Mouse (Mus musculus): ENCODE data around the gene Rpa1. TPM values are rescaled to one million over a fixed set of nuclear protein-coding genes. Genes with fewer than 3 reads are reported as not detected.

The Rpa1 gene
- total and polyA plus RNA-seq, 2 experiments: 10.5 to 21.4 TPM

DNA sequence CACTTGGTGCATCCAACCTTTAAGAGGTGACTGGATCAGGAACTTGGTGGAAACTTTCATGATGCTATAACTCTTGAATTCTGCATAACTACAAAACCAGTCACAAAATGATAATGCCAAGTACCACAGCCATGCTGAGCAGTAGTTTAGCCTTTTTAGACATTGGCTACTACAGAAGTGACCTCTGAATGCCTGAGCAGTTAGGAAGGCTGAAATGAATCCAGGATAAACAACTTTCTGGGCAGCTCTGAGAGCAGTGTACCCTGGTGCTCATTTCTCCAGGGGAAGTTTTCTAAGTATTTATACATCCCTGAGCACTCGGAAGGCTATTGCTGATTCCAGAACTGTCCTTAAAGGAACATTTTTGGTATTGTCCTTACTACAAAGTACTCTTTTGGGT is 7.4 kb upstream of the Rpa1 start:
- peak; percentile 74 for DNase-seq (ENCODE audit: extremely low read depth, low read depth, low spot score)
- Histone ChIP-seq H3K4me1 (ENCODE audit: control insufficient read depth, insufficient read depth, low read length) (peaks cover 4% of the 10 kb centered on the region; the same call in 1 of the 2 replicates), H3K36me3 (ENCODE audit: control insufficient read depth, insufficient read depth, low read length) (no peaks in the 10 kb centered on the region), H3K4me3 (ENCODE audit: insufficient read depth, low read depth, low read length) (no peak overlapping the region), H3K79me2 (ENCODE audit: control insufficient read depth, insufficient read depth, low read length) (no peaks in the 10 kb centered on the region), H3K9ac (ENCODE audit: low read depth, low read length) (no peak overlapping the region), H3K27me3 (ENCODE audit: control insufficient read depth, insufficient read depth, low read length) (no peaks in the 10 kb centered on the region), H3K27ac (replicated peaks; ENCODE audit: insufficient read depth, low read depth, low read length) (no peak overlapping the region)
- TF ChIP-seq POLR2A (IDR thresholded peaks at IDR 0.05; ENCODE audit: extremely low read depth, insufficient read depth, low read length) (no peak), CTCF (IDR thresholded peaks at IDR 0.05; ENCODE audit: low read depth, low read length) (no peak)
- 22% methylated on average over 1 of the region's 1 CpGs for WGBS

DNA sequence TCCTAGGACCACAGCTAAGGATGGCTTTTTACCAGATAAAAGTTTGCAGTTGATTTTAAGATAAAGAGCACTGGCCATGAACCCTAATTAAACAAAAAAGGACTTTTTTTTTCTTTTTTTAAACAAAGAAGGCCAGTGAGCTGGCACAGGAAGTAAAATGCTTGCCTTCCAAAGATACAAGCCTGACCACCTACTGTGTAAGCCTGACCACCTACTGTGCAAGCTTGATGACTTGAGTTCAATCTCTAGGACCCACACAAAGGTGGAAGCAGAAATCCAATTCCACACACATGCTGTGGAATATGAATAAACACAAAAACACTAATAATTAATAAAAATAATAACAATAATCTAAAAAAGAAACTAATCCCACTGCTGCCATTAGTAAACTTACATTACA is 3.1 kb upstream of the Rpa1 start:
- Histone ChIP-seq H3K27me3 (ENCODE audit: control insufficient read depth, insufficient read depth, low read length) (no peaks in the 10 kb centered on the region), H3K4me1 (ENCODE audit: control insufficient read depth, insufficient read depth, low read length) (peaks cover 5% of the 10 kb centered on the region; the same call in 1 of the 2 replicates), H3K9ac (ENCODE audit: low read depth, low read length) (no peak overlapping the region), H3K79me2 (ENCODE audit: control insufficient read depth, insufficient read depth, low read length) (no peaks in the 10 kb centered on the region; the same call in 1 of the 2 replicates), H3K36me3 (ENCODE audit: control insufficient read depth, insufficient read depth, low read length) (no peaks in the 10 kb centered on the region), H3K27ac (replicated peaks; ENCODE audit: insufficient read depth, low read depth, low read length) (no peak overlapping the region), H3K4me3 (ENCODE audit: insufficient read depth, low read depth, low read length) (no peak overlapping the region)
- DNase-seq (ENCODE audit: extremely low read depth, low read depth, low spot score): peak; percentile 35
- TF ChIP-seq POLR2A (IDR thresholded peaks at IDR 0.05; ENCODE audit: extremely low read depth, insufficient read depth, low read length) (no peak), CTCF (IDR thresholded peaks at IDR 0.05; ENCODE audit: low read depth, low read length) (no peak)

DNA sequence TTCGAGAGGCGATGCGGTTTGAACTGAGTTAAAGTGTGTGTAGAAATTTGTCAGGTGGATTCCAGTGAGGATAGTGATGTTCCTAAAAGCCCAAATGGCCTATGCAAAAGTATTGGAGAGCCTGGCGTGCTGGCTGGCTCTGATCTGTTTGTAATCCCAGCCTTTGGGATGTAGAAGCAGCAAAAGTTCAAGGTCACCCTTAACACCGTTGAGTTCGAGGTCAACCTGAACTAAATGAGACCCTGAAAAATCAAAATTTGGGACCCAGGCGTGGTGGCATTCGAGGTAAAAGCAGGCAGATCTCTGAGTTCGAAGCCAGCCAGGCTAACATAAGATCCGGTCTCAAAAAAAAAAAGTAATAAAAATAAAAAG is 752 bp upstream of the Rpa1 start:
- WGBS: 30% methylated on average over 10 of the region's 10 CpGs
- H3K4me1 ChIP-seq (ENCODE audit: control insufficient read depth, insufficient read depth, low read length): peaks cover 5% of the 10 kb centered on the region; the same call in 1 of the 2 replicates

DNA sequence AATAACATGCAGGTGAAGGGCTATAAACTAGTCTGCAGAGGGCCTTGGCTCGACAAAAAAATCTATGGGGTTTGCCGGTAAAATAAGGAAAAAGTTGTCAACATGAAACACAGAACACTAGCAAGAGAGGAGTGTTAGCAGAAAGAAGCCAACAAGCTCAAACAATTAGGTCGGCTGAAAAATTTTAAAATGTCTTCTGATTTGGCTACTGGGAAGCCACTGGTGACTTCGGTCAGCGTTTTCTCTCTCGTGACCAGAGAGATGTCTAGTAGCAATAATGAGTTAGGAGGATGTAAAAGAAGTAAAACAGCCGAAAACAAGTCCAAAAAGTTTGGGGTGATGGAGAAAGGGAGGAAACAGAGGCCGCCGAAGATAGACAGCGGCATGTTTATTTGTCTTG is 528 bp downstream of the Rpa1 start:
- peak overlapping the region; percentile 83; the same call in 1 of the 2 replicates for H3K9ac ChIP-seq (ENCODE audit: low read depth, low read length)
- H3K4me1 ChIP-seq (ENCODE audit: control insufficient read depth, insufficient read depth, low read length): peaks cover 5% of the 10 kb centered on the region; the same call in 1 of the 2 replicates
- WGBS: 0% methylated on average over 10 of the region's 10 CpGs

More for the DNA sequence above, 752 bp upstream of the Rpa1 start:
- peak overlapping the region; percentile 57 for H3K27ac ChIP-seq (replicated peaks; ENCODE audit: insufficient read depth, low read depth, low read length)
- H3K36me3 ChIP-seq (ENCODE audit: control insufficient read depth, insufficient read depth, low read length): no peaks in the 10 kb centered on the region
- TF ChIP-seq CTCF (IDR thresholded peaks at IDR 0.05; ENCODE audit: low read depth, low read length) (no peak), POLR2A (IDR thresholded peaks at IDR 0.05; ENCODE audit: extremely low read depth, insufficient read depth, low read length) (no peak)
- peak overlapping the region; percentile 86 for H3K4me3 ChIP-seq (ENCODE audit: insufficient read depth, low read depth, low read length)
- H3K27me3 ChIP-seq (ENCODE audit: control insufficient read depth, insufficient read depth, low read length): no peaks in the 10 kb centered on the region
- H3K79me2 ChIP-seq (ENCODE audit: control insufficient read depth, insufficient read depth, low read length): peaks cover 4% of the 10 kb centered on the region; the same call in 1 of the 2 replicates
- DNase-seq (ENCODE audit: extremely low read depth, low read depth, low spot score): no peak
- H3K9ac ChIP-seq (ENCODE audit: low read depth, low read length): peak overlapping the region; percentile 47

DNA sequence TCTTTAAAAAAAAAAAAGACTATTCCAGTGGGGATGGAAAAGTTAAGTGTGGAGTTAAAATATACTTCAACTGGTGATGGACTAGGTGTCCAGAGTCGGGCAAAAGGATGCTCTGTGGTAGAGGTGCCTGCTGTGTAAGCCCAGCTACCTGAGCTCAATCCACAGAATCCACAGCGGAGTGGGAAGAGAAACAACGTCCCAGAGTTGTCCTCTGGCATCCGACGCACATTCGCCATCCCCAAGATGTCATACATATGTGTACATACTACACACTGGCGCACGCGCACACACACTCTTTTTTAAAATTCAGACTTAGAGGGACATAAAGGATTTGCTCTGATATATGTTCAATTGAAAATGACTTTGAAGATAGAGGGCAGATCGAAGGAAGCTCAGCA is 937 bp downstream of the Rpa1 start:
- Histone ChIP-seq H3K36me3 (ENCODE audit: control insufficient read depth, insufficient read depth, low read length) (no peaks in the 10 kb centered on the region), H3K4me1 (ENCODE audit: control insufficient read depth, insufficient read depth, low read length) (peaks cover 5% of the 10 kb centered on the region; the same call in 1 of the 2 replicates), H3K4me3 (ENCODE audit: insufficient read depth, low read depth, low read length) (no peak overlapping the region), H3K27ac (replicated peaks; ENCODE audit: insufficient read depth, low read depth, low read length) (no peak overlapping the region), H3K9ac (ENCODE audit: low read depth, low read length) (no peak overlapping the region), H3K79me2 (ENCODE audit: control insufficient read depth, insufficient read depth, low read length) (peaks cover 10% of the 10 kb centered on the region; the same call in 1 of the 2 replicates), H3K27me3 (ENCODE audit: control insufficient read depth, insufficient read depth, low read length) (no peaks in the 10 kb centered on the region)
- TF ChIP-seq CTCF (IDR thresholded peaks at IDR 0.05; ENCODE audit: low read depth, low read length): no peak
- TF ChIP-seq POLR2A (IDR thresholded peaks at IDR 0.05; ENCODE audit: extremely low read depth, insufficient read depth, low read length): no peak
- WGBS: 41% methylated on average over 10 of the region's 10 CpGs
- DNase-seq (ENCODE audit: extremely low read depth, low read depth, low spot score): peak; percentile 30

More for the DNA sequence above, 528 bp downstream of the Rpa1 start:
- Histone ChIP-seq H3K36me3 (ENCODE audit: control insufficient read depth, insufficient read depth, low read length) (no peaks in the 10 kb centered on the region), H3K27ac (replicated peaks; ENCODE audit: insufficient read depth, low read depth, low read length) (no peak overlapping the region; the same call in 1 of the 2 replicates), H3K79me2 (ENCODE audit: control insufficient read depth, insufficient read depth, low read length) (peaks cover 9% of the 10 kb centered on the region; the same call in 1 of the 2 replicates), H3K4me3 (ENCODE audit: insufficient read depth, low read depth, low read length) (peak overlapping the region; percentile 86), H3K27me3 (ENCODE audit: control insufficient read depth, insufficient read depth, low read length) (no peaks in the 10 kb centered on the region)
- TF ChIP-seq POLR2A (IDR thresholded peaks at IDR 0.05; ENCODE audit: extremely low read depth, insufficient read depth, low read length): no peak
- TF ChIP-seq CTCF (IDR thresholded peaks at IDR 0.05; ENCODE audit: low read depth, low read length): no peak
- no peak for DNase-seq (ENCODE audit: extremely low read depth, low read depth, low spot score)

DNA sequence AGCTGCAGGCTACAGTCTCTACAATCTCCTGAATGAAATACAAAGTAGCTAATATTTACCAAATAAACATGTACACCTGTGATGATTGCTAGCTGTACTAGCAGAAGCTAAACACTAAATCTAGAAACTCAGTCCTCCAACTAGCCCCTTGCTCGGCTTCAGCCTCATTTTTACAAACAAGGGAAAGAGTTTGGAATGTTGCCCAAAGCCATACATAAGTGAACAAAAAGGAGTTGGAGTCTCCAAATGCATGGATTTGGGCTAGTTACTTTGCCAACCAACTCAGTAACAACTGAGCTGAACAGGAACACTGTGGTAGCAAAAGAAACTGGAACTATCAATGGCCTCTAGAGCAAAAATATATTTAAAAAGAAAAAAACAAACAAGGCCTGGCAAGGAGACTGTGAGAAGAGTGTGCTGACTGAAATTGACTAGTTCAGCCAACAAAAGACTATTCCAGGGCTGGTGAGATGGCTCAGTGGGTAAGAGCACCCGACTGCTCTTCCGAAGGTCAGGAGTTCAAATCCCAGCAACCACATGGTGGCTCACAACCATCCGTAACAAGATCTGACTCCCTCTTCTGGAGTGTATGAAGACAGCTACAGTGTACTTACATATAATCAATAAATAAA is 1.5 kb downstream of the Rpa1 start:
- Histone ChIP-seq H3K79me2 (ENCODE audit: control insufficient read depth, insufficient read depth, low read length) (peaks cover 10% of the 10 kb centered on the region; the same call in 1 of the 2 replicates), H3K27ac (replicated peaks; ENCODE audit: insufficient read depth, low read depth, low read length) (no peak overlapping the region), H3K4me3 (ENCODE audit: insufficient read depth, low read depth, low read length) (no peak overlapping the region), H3K36me3 (ENCODE audit: control insufficient read depth, insufficient read depth, low read length) (no peaks in the 10 kb centered on the region), H3K4me1 (ENCODE audit: control insufficient read depth, insufficient read depth, low read length) (peaks cover 5% of the 10 kb centered on the region; the same call in 1 of the 2 replicates), H3K9ac (ENCODE audit: low read depth, low read length) (no peak overlapping the region), H3K27me3 (ENCODE audit: control insufficient read depth, insufficient read depth, low read length) (no peaks in the 10 kb centered on the region)
- peak; percentile 39 for DNase-seq (ENCODE audit: extremely low read depth, low read depth, low spot score)
- WGBS: 25% methylated on average over 4 of the region's 4 CpGs
- TF ChIP-seq POLR2A (IDR thresholded peaks at IDR 0.05; ENCODE audit: extremely low read depth, insufficient read depth, low read length) (no peak), CTCF (IDR thresholded peaks at IDR 0.05; ENCODE audit: low read depth, low read length) (no peak)
